Mouse (Mus musculus) CD4-positive naive resting alpha-beta T cell, adult 76 days (primary cell): Measurements from ENCODE around the gene Muc1. TPM values are rescaled to one million over a fixed set of nuclear protein-coding genes. Genes with fewer than 3 reads are reported as not detected.

Experiments used
- total RNA-seq: library from RNA; stranded (reverse); gene quantifications from one replicate; pipeline ENCODE4 v1.2.4, GENCODE M21; 2023

Gene Muc1
- 1.5 TPM for total RNA-seq

DNA sequence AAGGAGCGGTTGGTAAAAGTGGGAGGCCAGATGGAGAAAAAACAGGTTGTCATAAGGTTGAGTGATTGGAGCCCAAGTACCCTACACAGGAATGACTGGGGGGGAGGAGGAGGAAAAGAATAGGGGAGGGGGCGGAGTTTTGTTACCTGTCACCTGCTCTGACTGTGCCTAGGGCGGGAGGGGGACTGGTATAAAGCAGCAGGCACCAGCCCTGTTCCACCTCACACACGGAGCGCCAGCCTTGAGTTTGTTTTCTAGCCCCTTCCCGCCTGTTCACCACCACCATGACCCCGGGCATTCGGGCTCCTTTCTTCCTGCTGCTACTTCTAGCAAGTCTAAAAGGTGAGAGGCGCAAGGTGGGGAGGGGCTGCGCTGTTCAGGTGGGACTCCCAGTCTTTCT, at the start of gene Muc1:
Gene Muc1 (plus strand): TSS at position 222 of the 400 bp plus-strand sequence.

DNA sequence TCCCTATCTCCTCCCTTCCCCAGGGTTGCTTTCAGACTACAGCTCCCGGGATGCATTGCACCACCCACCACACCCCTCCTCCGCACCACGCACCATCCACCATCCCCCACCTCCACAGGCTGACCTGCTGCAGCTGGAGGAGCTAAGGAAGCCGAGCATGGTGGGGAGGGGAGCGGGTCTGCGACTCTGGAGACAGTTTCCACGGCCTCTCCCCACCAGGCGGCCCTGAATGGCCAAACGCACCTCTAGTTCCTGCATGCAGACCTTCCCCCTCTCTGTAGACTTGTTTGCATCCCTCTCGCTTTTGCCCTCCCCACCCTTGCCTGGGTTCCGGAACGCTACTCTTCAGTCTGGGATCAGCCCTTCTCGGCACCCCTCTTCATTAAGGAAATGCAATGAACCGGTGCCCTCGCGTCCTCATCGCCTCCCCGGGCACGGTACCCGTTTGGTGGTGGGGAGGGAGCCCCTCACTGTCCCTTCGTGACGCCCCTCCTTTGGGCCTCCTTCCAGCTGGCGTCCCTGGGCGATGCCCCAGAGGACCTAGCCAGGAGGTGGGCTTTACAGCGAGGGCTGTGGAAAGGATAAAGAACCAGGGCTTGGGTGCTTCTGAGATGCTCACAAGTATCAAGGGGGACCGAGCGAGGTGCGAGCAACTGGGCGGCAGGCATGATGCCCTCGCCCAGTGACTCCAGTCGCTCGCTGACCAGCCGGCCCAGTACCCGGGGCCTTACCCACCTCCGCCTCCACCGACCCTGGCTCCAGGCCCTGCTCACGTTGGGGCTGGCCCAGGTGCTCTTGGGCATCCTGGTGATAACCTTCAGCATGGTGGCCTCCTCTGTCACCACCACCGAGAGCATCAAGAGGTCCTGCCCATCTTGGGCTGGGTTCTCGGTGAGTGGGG, 45.5 kb upstream of the Muc1 start, which contains the start of gene Fam189b:
Gene Fam189b (plus strand): TSS at position 86 of the 901 bp plus-strand sequence.

DNA sequence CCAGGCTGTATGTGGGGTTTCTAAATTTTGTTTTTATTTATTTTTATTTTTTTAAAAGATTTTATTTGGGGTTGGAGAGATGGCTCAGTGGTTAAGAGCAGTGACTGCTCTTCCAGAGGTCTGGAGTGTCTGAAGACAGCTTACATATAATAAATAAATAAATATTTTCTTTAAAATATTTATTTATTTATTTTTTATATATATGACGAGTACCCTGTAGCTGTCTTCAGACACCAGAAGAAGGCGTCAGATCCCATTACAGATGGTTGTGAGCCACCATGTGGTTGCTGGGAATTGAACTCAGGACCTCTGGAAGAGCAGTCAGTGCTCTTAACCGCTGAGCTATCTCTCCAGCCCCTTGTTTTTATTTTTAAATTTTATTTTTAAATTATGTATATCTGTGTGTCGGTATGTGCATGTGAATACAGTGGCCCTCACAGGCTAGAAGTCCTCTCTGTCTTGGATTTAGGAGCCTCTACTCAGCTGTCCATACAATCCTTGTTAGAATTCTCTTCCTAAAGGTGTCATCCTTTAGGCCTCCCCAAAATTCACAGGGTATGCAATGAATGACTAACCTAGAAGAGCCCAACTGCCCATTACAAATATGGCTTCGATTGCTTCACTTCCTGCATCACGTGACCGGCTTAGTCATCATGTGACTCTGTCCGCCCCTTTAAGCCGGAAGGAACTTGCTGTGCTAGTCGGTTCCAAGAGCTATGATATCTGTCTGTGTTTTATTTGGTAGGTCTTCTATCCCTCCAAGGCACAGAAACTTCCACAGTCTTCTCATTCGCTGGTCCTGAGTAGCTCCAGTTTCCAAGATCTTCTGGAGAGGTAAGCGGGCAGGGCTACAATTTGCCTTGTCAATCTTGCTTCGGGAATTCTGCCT, 26.4 kb upstream of the Muc1 start, which contains the start of gene Gba:
Gene Gba (plus strand): TSS at position 676 of the 889 bp plus-strand sequence.

DNA sequence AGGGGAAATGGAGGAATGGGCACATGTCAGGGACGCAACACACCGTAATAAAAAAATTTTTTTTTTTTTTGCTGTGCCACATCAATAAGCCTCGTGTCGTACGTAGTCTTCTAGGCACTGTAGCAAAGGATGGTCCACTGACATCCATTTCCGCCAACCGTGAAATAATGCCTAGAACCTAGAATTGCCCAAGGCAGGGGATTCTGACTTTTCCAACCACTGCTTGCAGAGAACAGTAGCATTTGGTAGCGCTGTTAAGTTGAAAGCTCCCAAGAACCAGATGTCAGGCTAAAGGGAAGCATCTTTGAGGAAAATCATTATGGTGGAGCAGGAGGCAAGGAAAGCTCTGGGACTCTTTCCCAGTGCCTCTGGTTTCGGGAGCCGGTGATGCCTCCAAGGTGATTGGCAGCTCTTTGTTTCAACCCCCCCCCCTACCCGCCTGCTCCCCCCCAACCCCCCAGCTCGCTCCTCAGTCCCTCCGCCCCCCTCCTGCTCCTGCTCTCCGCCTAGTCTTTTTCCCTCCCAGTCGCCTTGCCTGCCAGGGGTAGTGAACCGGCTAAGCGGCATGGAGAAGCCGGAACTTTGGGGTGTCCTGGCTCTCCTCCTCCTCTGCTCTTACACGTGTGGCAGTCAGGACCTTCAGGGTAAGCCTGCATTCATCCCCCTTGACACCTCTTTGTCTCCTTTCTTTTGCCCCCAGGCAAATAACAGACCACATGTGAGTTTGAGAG, 14.0 kb upstream of the Muc1 start, which contains the start of gene Thbs3:
Gene Thbs3 (plus strand): TSS at position 500 of the 731 bp plus-strand sequence.

DNA sequence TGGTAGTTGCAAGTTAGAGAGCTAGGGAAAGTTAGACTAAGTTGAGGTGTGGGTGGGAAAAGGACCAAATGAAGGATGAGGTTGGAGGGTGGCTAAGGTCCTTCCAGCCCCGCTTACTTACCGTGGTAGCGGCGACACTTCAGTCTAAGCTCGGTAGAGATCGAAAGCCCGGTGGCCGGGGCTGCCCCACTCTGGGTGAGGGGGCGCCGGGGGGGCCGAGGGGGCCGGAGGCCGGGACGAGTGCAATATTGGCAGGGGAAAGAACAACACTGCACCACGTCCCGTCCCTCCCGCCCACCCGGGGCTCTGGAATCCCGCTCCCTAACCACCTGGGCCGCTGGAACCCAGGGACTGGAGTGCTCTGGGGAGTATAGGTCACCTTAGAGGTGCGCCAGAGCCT, 2.0 kb upstream of the Muc1 start, which contains the start of gene Mtx1:
Gene Mtx1 (minus strand): TSS at position 189 of the 400 bp plus-strand sequence.

DNA sequence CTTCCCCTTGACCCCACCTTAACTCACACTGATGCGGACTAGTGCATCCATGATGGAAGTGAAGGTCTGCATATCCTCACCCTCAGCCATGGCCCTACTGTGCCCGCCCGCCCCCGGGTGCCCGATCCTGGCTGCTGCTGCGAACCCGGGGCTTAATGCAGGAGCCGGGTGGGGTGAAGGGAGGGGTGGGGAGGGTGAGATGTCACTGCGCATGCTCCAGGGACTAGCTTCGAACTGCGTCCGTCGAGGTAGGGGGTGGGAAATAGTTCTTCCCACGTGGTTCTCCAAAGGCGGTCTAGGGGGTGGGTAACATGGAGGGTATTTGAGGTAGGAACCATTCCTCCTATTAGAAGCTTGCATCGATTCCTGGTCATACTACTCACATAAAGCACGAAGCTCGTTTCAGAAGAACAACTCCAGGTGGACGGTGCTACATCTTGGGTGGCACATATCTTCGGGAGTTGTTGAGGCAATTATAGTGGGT, 16.9 kb downstream of the Muc1 start, which contains the start of gene Krtcap2:
Gene Krtcap2 (plus strand): TSS at position 279 of the 484 bp plus-strand sequence.

DNA sequence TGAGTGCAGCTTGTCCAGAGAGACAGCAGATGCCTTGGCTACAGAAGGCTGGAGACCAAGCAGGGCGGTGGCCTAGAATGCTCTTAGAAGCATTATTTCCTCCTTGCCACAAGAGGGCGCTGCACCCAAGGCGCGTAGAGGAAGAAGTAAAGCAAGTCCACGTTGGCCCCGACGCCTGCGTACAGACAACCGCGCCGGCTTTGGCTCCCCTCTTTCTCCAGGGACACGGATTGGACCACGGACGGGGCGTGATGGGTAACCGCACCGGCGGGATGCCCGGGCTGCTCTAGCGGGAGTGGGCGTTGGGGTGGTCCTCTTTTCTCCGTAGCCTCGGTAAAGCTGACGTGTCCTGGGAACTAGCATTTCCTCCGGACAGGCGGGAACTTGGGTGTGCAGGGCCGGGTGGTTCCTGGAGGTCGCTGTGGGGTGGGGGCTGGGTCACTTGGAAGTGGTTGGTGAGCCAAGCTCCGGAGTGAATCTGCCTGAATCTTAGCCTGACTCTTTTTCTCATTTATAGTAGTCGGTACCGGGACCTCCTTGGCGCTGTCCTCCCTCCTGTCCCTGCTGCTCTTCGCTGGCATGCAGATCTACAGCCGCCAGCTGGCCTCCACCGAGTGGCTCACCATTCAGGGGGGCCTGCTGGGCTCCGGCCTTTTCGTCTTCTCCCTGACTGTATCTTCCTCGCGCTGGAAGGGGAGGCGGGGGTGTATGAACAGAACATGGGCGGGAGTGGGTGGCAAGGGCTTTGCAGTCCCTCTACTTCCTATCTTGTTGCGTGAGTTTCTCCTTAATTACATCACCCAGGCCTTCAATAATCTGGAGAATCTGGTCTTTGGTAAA, 17.6 kb downstream of the Muc1 start, which contains the start of gene Trim46:
Gene Trim46 (minus strand): TSS at position 49 of the 840 bp plus-strand sequence.

DNA sequence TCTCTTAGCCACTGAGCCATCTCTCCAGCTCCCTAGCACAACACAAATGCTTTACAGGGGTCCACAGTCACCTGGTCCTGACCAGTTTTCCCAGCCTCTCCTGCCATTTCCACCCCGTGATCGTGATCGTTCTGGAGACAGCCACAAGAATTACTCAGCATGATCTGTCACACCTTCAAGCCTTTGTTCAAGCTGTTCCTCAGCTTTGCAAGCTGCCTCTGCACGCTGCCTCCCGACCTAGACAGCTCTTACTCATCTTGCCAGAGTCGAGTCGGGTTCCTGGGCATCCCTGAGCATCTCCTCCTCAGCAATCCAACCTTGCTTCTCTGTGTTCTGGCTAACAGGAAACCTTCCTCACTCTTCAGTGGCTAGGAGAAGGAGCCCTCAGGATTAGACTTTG, 30.2 kb downstream of the Muc1 start, which contains the start of gene Dpm3:
Gene Dpm3 (plus strand): TSS at position 283 of the 400 bp plus-strand sequence.

DNA sequence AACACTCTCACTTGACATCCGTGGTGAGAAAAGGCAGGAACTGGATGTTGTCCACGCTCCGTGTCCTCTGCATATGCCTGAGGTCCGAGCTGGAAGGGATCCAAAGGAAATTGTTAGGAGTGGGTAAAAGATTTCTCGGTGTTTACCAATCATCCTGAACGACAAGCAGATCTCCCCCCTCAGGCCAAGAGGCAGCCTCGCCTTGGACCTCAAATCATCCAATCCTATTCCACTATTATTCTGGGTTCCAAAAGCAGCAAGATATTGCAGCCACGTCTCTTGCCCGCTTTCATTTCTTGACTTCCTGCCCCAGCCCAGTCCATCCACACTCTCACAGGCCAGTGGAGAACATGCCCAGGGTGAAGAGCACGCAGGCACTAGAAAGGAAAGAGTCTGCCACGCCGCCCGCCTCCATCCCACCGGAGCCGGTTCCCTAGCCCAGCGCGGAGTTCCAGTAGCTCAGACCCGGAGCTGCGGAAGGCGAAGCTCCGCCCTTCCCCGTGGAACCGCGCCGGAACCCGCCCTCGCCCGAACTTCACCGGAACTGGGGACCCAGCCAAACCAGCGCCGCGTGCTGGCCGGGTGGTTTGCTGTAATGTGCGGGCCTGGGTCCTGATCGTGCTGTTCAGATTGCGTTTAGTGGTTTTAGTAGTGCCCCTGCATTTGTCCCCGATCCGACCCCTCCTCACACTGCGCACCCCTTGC, 41.3 kb downstream of the Muc1 start, which contains the start of gene Slc50a1:
Gene Slc50a1 (minus strand): TSS at position 520 of the 705 bp plus-strand sequence.

DNA sequence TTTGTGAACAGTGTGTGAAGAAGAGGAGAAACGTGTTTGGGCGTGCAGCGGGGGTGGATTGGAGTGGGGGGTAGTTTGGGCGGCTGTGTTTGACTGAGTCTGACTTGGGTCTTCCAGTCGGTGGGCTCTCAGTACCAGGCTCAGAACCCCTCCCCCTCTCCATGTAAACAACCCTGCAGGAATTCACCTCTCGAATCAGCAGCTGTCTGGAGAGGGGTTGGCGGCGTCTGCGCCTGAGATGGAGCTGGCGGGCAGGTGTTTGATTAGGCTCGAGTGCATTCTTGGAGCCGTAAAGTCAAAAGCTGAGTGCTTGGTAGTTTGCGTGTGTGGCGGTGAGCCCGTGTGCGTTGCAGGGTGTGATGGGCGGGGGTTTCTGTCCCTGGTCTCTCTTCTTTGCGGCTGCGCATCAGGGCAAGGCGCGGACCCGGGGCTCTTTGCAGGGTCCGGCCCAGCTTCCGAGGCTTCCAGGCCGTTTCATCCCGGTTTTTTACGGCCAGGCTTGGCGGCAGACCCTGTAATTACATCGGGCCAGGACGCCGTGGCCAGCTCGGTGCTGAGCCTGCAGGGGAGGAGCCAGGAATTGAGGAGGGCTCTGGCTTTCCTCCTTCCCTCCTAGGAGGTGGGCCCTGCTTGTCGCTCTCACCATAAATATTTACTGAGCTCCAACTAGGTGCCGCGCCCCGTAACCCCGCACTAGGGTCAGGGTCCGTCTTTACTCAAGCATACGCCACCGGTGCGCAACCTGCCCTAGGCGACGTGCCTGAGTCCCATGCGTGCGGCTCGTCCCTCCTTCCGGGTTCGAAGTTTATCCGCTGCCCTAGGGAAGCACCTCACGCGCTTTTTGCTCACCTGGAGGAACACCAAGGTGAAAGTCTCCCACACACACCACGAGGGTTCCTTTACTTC, 52.0 kb downstream of the Muc1 start, which contains the start of gene Efna1:
Gene Efna1 (minus strand): TSS at position 537 of the 906 bp plus-strand sequence.

Other genes starting within 250 kb of the Muc1 start
- 69.6 TPM for gene Rusc1, start 135.7 kb upstream of the Muc1 start, total RNA-seq
- gene Gm43738, start 128.0 kb upstream of the Muc1 start, total RNA-seq: not detected
- 35.4 TPM for gene Fdps, start 127.1 kb upstream of the Muc1 start, total RNA-seq
- gene Pklr, start 92.9 kb upstream of the Muc1 start, total RNA-seq: 0.21 TPM
- gene Hcn3, start 68.9 kb upstream of the Muc1 start, total RNA-seq: 5.2 TPM
- gene Clk2, start 64.3 kb upstream of the Muc1 start, total RNA-seq: 110 TPM
- 129 TPM for gene Scamp3, start 51.6 kb upstream of the Muc1 start, total RNA-seq
- gene Fam189b, start 45.9 kb upstream of the Muc1 start, total RNA-seq: 104 TPM
- gene Gba, start 26.1 kb upstream of the Muc1 start, total RNA-seq: 60.6 TPM
- 6.9 TPM for gene Thbs3, start 13.9 kb upstream of the Muc1 start, total RNA-seq
- gene Mtx1, start 2.0 kb upstream of the Muc1 start, total RNA-seq: 175 TPM
- 91.1 TPM for gene Krtcap2, start 16.9 kb downstream of the Muc1 start, total RNA-seq
- gene Trim46, start 17.3 kb downstream of the Muc1 start, total RNA-seq: 1.6 TPM
- 47.1 TPM for gene Dpm3, start 30.3 kb downstream of the Muc1 start, total RNA-seq
- 90.8 TPM for gene Slc50a1, start 41.5 kb downstream of the Muc1 start, total RNA-seq
- not detected for gene Efna1, start 52.1 kb downstream of the Muc1 start, total RNA-seq
- not detected for gene Efna3, start 93.9 kb downstream of the Muc1 start, total RNA-seq
- 0.70 TPM for gene Efna4, start 109.0 kb downstream of the Muc1 start, total RNA-seq
- gene Adam15, start 120.9 kb downstream of the Muc1 start, total RNA-seq: 14.3 TPM
- gene Dcst2, start 132.9 kb downstream of the Muc1 start, total RNA-seq: 0.23 TPM
- gene Dcst1, start 136.2 kb downstream of the Muc1 start, total RNA-seq: not detected
- gene Zbtb7b, start 165.7 kb downstream of the Muc1 start, total RNA-seq: 78.1 TPM
- not detected for gene Lenep, start 173.7 kb downstream of the Muc1 start, total RNA-seq
- 21.0 TPM for gene Flad1, start 182.8 kb downstream of the Muc1 start, total RNA-seq
- gene Cks1b, start 189.3 kb downstream of the Muc1 start, total RNA-seq: 3.7 TPM
- 96.1 TPM for gene Shc1, start 189.4 kb downstream of the Muc1 start, total RNA-seq
- 39.8 TPM for gene Pygo2, start 201.2 kb downstream of the Muc1 start, total RNA-seq
- 95.0 TPM for gene Pbxip1, start 207.6 kb downstream of the Muc1 start, total RNA-seq
- gene Pmvk, start 225.5 kb downstream of the Muc1 start, total RNA-seq: 10.0 TPM